Mouse (Mus musculus) embryonic facial prominence, embryonic 15.5 days (tissue): ENCODE data around the gene Hmg20b. TPM values are rescaled to one million over a fixed set of nuclear protein-coding genes. Genes with fewer than 3 reads are reported as not detected.

Experiments
- ATAC-seq: fragments of 200-750 bp; cut with Nextera tagmentation; 2 replicates; pipeline ENCODE4 v1.8.0; 2017; ENCODE audit warnings: low read depth, moderate TSS enrichment; ENCODE audit not compliant: insufficient number of reproducible peaks, low FRiP score, low TSS enrichment
- H3K27ac ChIP-seq: fragments of 300-500 bp; sonication (generic); replicated peaks from 2 replicates; pipeline ENCODE4 v1.5.1; 2015; ENCODE audit warnings: mild to moderate bottlenecking, inconsistent platforms
- H3K27me3 ChIP-seq: fragments of 300-500 bp; sonication (generic); 2 replicates; pipeline ENCODE4 v1.6.1; 2015; ENCODE audit warnings: inconsistent platforms
- H3K36me3 ChIP-seq: fragments of 300-500 bp; sonication (generic); 2 replicates; pipeline ENCODE4 v1.6.1; 2015; ENCODE audit warnings: mild to moderate bottlenecking, inconsistent platforms
- H3K4me1 ChIP-seq: fragments of 300-500 bp; sonication (generic); 2 replicates; pipeline ENCODE4 v1.6.1; 2015; ENCODE audit warnings: inconsistent platforms
- H3K4me2 ChIP-seq: fragments of 300-500 bp; sonication (generic); replicated peaks from 2 replicates; pipeline ENCODE4 v1.6.1; 2015; ENCODE audit warnings: mild to moderate bottlenecking, inconsistent platforms
- H3K4me3 ChIP-seq: fragments of 300-500 bp; sonication (generic); replicated peaks from 2 replicates; pipeline ENCODE4 v1.5.1; 2015; ENCODE audit warnings: mild to moderate bottlenecking, inconsistent platforms
- H3K9ac ChIP-seq: fragments of 300-500 bp; sonication (generic); 2 replicates; pipeline ENCODE4 v1.6.1; 2015; ENCODE audit warnings: inconsistent platforms
- H3K9me3 ChIP-seq: fragments of 300-500 bp; sonication (generic); replicated peaks from 2 replicates; pipeline ENCODE4 v1.6.1; 2016; ENCODE audit warnings: inconsistent platforms
- WGBS: fragments of 180-500 bp; shearing (Covaris S2); methylation state at CpG from one replicate; pipeline ENCODE4 v1.1.7; 2015; 5-methylcytosine and 5-hydroxymethylcytosine counted together
- polyA plus RNA-seq: library from polyadenylated mRNA; unstranded; fragments of >200 nt; fragmentation: Nextera tagmentation; extraction: Ambion mirVana; gene quantifications from 2 replicates; pipeline ENCODE4 v1.2.1, GENCODE M21; 2015

The Hmg20b gene
- polyA plus RNA-seq, 1 experiment from 2014 or later: 96.1 TPM

DNA sequence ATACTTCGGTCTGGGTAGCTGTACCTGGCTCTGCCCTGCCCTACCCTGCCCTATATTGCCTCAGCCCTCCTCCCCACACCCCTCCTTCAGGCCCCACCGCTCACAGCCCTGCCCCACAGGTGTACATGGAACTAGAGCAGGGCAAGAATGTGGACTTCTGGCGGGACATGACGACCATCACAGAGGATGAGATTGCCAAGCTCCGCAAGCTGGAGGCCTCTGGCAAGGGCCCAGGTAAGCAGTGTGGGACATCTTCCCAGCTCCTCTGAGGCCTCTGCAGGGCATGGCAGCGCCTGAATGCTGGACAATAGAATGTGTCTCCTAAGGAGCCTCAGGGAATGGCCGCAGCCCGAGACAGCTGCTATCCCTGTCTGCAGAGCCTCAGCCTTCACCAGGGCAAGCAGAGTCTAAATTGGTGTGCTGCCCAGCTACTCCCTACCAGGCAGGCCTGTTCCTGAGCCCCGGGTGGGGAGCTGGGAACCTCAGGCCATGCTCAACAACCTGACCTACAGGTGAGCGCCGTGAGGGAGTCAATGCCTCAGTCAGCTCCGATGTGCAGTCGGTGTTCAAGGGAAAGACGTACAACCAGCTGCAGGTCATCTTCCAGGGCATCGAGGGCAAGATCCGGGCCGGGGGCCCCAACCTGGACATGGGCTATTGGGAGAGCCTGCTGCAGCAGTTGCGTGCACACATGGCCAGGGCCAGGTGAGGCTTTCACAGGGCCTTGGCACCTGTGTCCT lies 26.3 kb downstream of the Hmg20b start:
- no peak overlapping the region for H3K4me2 ChIP-seq
- H3K4me1 ChIP-seq: peaks cover 38% of the 10 kb centered on the region
- no peak overlapping the region for H3K9ac ChIP-seq
- H3K4me3 ChIP-seq: no peak overlapping the region
- H3K27me3 ChIP-seq: no peaks in the 10 kb centered on the region
- no peak for ATAC-seq
- WGBS: 93% methylated on average over 18 of the region's 18 CpGs
- no peaks in the 10 kb centered on the region for H3K9me3 ChIP-seq
- peaks cover 51% of the 10 kb centered on the region for H3K36me3 ChIP-seq
- H3K27ac ChIP-seq: no peak overlapping the region

DNA sequence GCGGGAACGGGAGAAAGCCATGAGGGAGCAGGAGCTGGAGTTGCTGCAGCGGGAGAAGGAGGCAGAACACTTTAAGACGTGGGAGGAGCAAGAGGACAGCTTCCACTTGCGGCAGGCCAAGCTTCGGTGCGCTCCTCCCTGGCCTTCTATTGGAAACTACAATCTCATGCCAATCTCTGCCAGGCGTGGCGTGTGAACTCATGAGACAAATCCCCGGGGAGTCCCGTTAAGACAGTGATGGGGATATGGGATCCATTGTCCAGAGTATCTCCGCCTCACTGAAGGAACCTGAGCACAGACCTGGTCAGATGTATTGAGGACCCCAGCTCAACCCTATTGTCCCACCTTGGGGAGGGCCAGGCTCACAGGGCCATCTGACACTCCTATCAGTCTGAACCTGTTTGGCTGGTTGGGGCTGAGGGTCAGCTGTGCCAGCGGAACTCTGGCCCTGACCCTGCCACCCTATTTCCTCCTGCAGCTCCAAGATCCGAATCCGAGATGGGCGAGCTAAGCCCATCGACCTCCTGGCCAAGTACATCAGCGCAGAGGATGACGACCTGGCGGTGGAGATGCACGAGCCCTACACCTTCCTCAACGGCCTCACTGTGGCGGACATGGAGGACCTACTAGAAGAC lies 27.0 kb downstream of the Hmg20b start:
- H3K27me3 ChIP-seq: no peaks in the 10 kb centered on the region
- 91% methylated on average over 23 of the region's 23 CpGs for WGBS
- ATAC-seq: no peak
- H3K36me3 ChIP-seq: peaks cover 57% of the 10 kb centered on the region
- H3K4me1 ChIP-seq: peaks cover 38% of the 10 kb centered on the region
- no peaks in the 10 kb centered on the region for H3K9me3 ChIP-seq
- no peak overlapping the region for H3K4me2 ChIP-seq
- H3K4me3 ChIP-seq: no peak overlapping the region
- H3K9ac ChIP-seq: no peak overlapping the region
- no peak overlapping the region for H3K27ac ChIP-seq

DNA sequence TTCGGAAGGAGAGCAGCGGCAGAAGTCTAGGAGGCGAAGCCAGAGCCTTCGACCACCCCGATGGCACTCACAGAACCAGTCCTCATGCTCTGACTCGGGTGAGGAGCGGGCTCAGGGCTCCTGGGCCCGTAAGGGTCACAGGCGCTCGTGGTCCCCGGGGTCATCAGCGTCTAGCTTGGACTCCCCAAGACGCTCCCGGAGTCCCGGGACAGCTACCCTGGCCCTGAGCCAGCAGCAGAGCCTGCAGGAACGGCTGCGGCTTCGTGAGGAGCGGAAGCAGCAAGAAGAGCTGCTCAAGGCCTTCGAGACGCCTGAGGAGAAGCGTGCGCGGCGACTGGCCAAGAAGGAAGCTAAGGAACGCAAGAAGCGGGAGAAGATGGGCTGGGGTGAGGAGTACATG lies 27.8 kb downstream of the Hmg20b start:
- WGBS: 94% methylated on average over 27 of the region's 27 CpGs
- H3K4me3 ChIP-seq: peak overlapping the region; percentile 93
- H3K36me3 ChIP-seq: peaks cover 61% of the 10 kb centered on the region
- H3K4me1 ChIP-seq: peaks cover 37% of the 10 kb centered on the region
- no peaks in the 10 kb centered on the region for H3K27me3 ChIP-seq
- H3K27ac ChIP-seq: no peak overlapping the region
- no peaks in the 10 kb centered on the region for H3K9me3 ChIP-seq
- no peak overlapping the region for H3K9ac ChIP-seq
- no peak for ATAC-seq
- peak overlapping the region; percentile 78 for H3K4me2 ChIP-seq

- peak overlapping the region; percentile 95 for H3K27ac ChIP-seq
- peak overlapping the region; percentile 78 for H3K4me2 ChIP-seq
- ATAC-seq: no peak
- WGBS: 3% methylated on average over 20 of the region's 20 CpGs
- H3K4me1 ChIP-seq: peaks cover 47% of the 10 kb centered on the region
- H3K27me3 ChIP-seq: no peaks in the 10 kb centered on the region
- peaks cover 51% of the 10 kb centered on the region for H3K36me3 ChIP-seq
- peak overlapping the region; percentile 93 for H3K4me3 ChIP-seq
- H3K9ac ChIP-seq: peak overlapping the region; percentile 93
- H3K9me3 ChIP-seq: no peaks in the 10 kb centered on the region
These were observed 28.8 kb downstream of the Hmg20b start for GRCm38 (mm10) chr10:81321436-81321835.

DNA sequence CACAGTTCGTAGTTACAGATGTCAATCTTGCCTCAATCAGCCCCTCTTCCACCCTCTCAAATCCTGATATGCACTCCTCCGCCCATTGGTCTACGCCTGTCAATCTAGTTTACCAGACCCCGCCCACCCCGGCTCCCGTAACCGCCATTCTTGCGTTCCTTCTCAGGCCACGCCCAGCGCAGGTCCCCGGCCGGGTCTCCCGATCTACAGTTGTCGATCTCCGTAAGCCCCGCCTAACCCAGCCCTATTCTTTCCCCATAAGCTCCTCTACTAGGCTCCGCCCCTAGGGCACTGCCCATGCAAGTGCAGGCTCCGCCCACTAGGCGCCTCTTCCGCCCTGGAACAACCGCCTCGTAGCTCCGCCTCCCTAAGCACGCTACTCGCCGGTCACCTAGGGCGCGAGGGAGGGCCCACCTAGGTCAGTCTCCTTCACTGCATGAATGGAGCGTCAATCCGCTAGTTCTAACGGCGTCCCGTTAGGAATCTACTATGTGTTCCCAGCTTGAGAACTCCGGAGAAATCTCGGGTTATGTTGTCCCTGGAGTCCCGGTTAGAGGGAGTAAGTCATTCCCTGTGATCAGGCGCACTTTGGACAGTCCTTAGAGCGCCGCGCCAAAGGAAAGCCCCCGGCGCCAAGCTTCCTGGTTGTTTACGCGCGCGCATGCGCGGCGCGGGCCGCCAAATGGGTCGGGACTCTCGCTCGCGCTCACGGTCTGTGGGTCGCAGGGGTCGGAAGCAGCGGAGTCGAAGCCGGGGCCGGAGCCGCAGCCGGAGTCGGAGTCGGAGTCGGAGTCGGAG lies 29.5 kb downstream of the Hmg20b start, which contains the start of gene Cactin:
Gene Cactin, plus strand, starts transcription at position 554 of the 798 bp plus-strand sequence.
- peak; percentile 94 for ATAC-seq
- peaks cover 51% of the 10 kb centered on the region for H3K36me3 ChIP-seq
- under 1% methylated on average over 68 of the region's 68 CpGs for WGBS

DNA sequence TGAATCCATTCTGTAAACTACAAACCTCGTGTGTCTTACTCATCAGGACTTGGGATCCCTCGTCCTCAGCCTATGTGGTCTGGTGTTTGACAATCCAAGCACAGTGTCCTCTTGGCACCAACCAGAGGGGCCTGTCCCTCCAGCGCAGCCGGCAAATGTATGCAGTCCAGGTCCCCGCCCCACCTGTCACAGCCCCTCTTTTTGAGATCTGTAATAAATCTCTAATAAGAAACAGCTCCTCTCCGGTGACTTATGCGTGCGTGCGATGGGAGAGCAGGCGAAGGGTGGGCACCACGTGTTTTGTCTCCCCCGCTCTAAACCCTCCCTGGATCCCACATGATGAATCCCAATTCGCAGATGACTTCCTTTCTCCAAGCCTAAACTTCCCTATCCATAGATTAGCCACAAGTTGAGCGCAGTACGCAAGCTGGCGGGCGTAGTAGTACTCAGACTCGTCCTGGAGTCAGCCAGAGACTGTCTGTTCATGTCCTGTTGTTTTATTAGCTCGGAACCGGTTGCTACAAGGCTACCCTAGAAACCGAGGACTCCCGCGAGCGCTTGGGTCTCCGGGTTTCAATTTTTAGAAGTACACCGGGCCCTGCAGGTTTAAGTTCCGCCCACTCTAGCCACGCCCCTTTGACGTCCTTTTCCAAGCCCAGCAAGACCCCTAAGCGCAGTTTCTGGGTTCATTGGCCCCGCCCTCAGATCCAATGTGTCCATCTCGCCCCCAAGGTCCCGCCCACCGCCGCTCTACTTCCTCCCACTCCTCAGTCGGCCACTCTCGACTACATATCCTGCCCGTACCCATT lies 30.3 kb downstream of the Hmg20b start:
- H3K9ac ChIP-seq: peak overlapping the region; percentile 39
- H3K4me2 ChIP-seq: peak overlapping the region; percentile 78
- peaks cover 54% of the 10 kb centered on the region for H3K4me1 ChIP-seq
- under 1% methylated on average over 38 of the region's 38 CpGs for WGBS
- peak overlapping the region; percentile 93 for H3K4me3 ChIP-seq
- peak overlapping the region; percentile 95 for H3K27ac ChIP-seq
- no peaks in the 10 kb centered on the region for H3K27me3 ChIP-seq
- peaks cover 51% of the 10 kb centered on the region for H3K36me3 ChIP-seq
- no peak; the same call in 1 of the 2 replicates for ATAC-seq
- no peaks in the 10 kb centered on the region for H3K9me3 ChIP-seq

More for the DNA sequence above, 29.5 kb downstream of the Hmg20b start, which contains the start of gene Cactin:
- Histone ChIP-seq H3K4me2 (peak within 1 kb of the TSS; percentile 78), H3K27ac (peak within 1 kb of the TSS; percentile 95), H3K4me3 (peak within 1 kb of the TSS; percentile 93), H3K9me3 (no peaks in the 10 kb centered on the region), H3K4me1 (peaks cover 53% of the 10 kb centered on the region), H3K27me3 (no peaks in the 10 kb centered on the region), H3K9ac (peak within 1 kb of the TSS; percentile 93)

GRCm38 (mm10) chr10:81319330-81319699 lies 31.0 kb downstream of the Hmg20b start:
- ATAC-seq: no peak
- peak overlapping the region; percentile 39 for H3K9ac ChIP-seq
- peaks cover 54% of the 10 kb centered on the region for H3K4me1 ChIP-seq
- H3K27ac ChIP-seq: peak overlapping the region; percentile 95
- H3K27me3 ChIP-seq: no peaks in the 10 kb centered on the region
- peak overlapping the region; percentile 93 for H3K4me3 ChIP-seq
- H3K4me2 ChIP-seq: peak overlapping the region; percentile 78
- peaks cover 51% of the 10 kb centered on the region for H3K36me3 ChIP-seq
- WGBS: 29% methylated on average over 8 of the region's 8 CpGs
- no peaks in the 10 kb centered on the region for H3K9me3 ChIP-seq

DNA sequence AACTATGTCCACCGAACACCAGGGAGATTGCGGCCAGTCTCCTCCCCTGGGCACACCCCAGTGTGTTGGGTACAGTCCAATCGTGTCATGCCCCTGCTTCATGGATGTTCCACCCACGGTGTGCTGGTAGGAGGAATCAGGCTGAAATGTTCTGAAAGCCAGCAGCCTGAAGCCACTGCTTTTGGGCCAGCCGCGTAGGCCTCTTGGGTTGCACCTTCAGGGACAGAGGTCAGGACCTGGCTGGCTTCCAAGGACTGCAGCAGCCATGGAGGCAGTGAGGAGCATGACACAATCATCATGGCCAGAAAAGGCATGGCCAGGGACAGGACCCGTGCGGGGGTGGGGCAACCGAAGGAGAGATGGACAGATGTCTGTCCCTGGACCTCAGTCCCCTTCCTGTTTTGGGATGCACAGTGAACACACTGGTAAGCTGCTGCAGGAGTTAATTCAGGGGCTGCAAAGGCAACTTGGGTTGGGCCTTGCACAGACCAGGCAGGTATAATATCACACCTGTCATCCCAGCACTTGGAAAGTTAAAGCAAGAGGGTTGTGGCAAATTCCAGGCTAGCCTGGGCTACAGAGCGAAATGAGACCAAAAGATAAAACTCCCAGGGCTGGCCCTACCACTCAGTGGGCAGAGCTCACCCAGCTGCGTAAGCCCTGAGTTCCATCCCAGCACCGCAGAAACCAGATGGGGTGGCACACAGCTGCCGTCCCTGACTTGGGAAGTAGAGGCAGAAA lies 31.5 kb downstream of the Hmg20b start:
- H3K4me3 ChIP-seq: peak overlapping the region; percentile 93; the same call in 1 of the 2 replicates
- peak overlapping the region; percentile 95 for H3K27ac ChIP-seq
- H3K36me3 ChIP-seq: peaks cover 51% of the 10 kb centered on the region
- H3K4me2 ChIP-seq: peak overlapping the region; percentile 78
- H3K4me1 ChIP-seq: peaks cover 54% of the 10 kb centered on the region
- ATAC-seq: no peak
- no peaks in the 10 kb centered on the region for H3K27me3 ChIP-seq
- H3K9ac ChIP-seq: peak overlapping the region; percentile 39; the same call in 1 of the 2 replicates
- WGBS: 88% methylated on average over 13 of the region's 13 CpGs
- H3K9me3 ChIP-seq: no peaks in the 10 kb centered on the region

DNA sequence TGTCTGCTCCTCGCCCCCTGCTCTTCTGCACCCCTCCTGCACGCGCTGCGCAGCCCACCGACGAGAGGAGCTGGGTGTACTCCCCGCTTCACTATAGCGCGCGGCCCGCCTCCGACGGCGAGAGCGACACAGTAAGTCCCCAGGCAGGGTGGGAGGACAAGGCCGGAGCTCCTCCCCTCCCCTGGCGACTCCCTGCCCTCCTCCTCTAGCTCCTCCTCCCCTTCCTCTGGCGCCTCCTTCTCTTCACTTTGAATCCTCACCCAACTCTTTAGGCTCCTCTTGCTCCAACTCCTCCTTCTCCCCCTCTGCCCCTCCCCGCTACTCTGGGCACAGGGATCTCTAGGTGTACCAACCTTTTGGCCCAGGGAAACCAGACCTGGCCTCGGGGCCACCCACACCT lies 33.0 kb downstream of the Hmg20b start:
- no peaks in the 10 kb centered on the region for H3K9me3 ChIP-seq
- ATAC-seq: no peak
- H3K9ac ChIP-seq: peak overlapping the region; percentile 35
- 17% methylated on average over 18 of the region's 20 CpGs for WGBS
- no peaks in the 10 kb centered on the region for H3K27me3 ChIP-seq
- H3K4me1 ChIP-seq: peaks cover 48% of the 10 kb centered on the region
- H3K27ac ChIP-seq: peak overlapping the region; percentile 58
- H3K4me2 ChIP-seq: peak overlapping the region; percentile 57
- peak overlapping the region; percentile 36 for H3K4me3 ChIP-seq
- peaks cover 51% of the 10 kb centered on the region for H3K36me3 ChIP-seq
